Mouse (Mus musculus): Measurements from ENCODE around the gene Gm20696.

The Gm20696 gene

GRCm38 (mm10) chr6:99439214-99439877 lies 227.3 kb downstream of the Gm20696 start:
- DNase-seq (ENCODE audit: low spot score in 2 of 2), result no peak

- no peak for DNase-seq (ENCODE audit: low spot score in 2 of 2)
These were observed 230.2 kb downstream of the Gm20696 start for GRCm38 (mm10) chr6:99436371-99436770.

- DNase-seq (ENCODE audit: low spot score in 2 of 2), result peak; percentile 37 to 50
These were observed 231.5 kb downstream of the Gm20696 start for GRCm38 (mm10) chr6:99435140-99435539.

- no peak for DNase-seq (ENCODE audit: low spot score in 2 of 2)
These were observed 233.6 kb downstream of the Gm20696 start for GRCm38 (mm10) chr6:99433006-99433405.

- no peak for DNase-seq (ENCODE audit: low spot score in 2 of 2)
These were observed 234.7 kb downstream of the Gm20696 start for GRCm38 (mm10) chr6:99431941-99432340.

- no peak for DNase-seq (ENCODE audit: low spot score in 2 of 2)
These were observed 236.0 kb downstream of the Gm20696 start for GRCm38 (mm10) chr6:99430560-99430959.

GRCm38 (mm10) chr6:99429378-99430131 lies 237.0 kb downstream of the Gm20696 start:
- DNase-seq (ENCODE audit: low spot score in 2 of 2), result no peak

- DNase-seq (ENCODE audit: low spot score in 2 of 2), result no peak
These were observed 237.6 kb downstream of the Gm20696 start for GRCm38 (mm10) chr6:99428961-99429360.

GRCm38 (mm10) chr6:99427301-99427700 lies 239.3 kb downstream of the Gm20696 start:
- no peak for DNase-seq (ENCODE audit: low spot score in 2 of 2)

- no peak for DNase-seq (ENCODE audit: low spot score in 2 of 2)
These were observed 241.6 kb downstream of the Gm20696 start for GRCm38 (mm10) chr6:99425044-99425443.

GRCm38 (mm10) chr6:99420666-99421065 lies 245.9 kb downstream of the Gm20696 start:
- no peak for DNase-seq (ENCODE audit: low spot score in 2 of 2)

GRCm38 (mm10) chr6:99412598-99412997 lies 254.0 kb downstream of the Gm20696 start:
- no peak for DNase-seq (ENCODE audit: low spot score in 2 of 2)

GRCm38 (mm10) chr6:99409602-99410001 lies 257.0 kb downstream of the Gm20696 start:
- no peak for DNase-seq (ENCODE audit: low spot score in 2 of 2)

- no peak for DNase-seq (ENCODE audit: low spot score in 2 of 2)
These were observed 257.7 kb downstream of the Gm20696 start for GRCm38 (mm10) chr6:99408880-99409279.

- DNase-seq (ENCODE audit: low spot score in 2 of 2), result no peak
These were observed 262.7 kb downstream of the Gm20696 start for GRCm38 (mm10) chr6:99403755-99404390.

- DNase-seq (ENCODE audit: low spot score in 2 of 2), result no peak
These were observed 263.7 kb downstream of the Gm20696 start for GRCm38 (mm10) chr6:99402941-99403340.

GRCm38 (mm10) chr6:99402370-99402769 lies 264.2 kb downstream of the Gm20696 start:
- peak; percentile 28 to 43 for DNase-seq (ENCODE audit: low spot score in 2 of 2)

- peak; percentile 36 to 55 for DNase-seq (ENCODE audit: low spot score in 2 of 2)
These were observed 264.8 kb downstream of the Gm20696 start for GRCm38 (mm10) chr6:99401801-99402200.

- DNase-seq (ENCODE audit: low spot score in 2 of 2), result no peak
These were observed 265.4 kb downstream of the Gm20696 start for GRCm38 (mm10) chr6:99401211-99401610.

- DNase-seq (ENCODE audit: low spot score in 2 of 2), result no peak
These were observed 270.9 kb downstream of the Gm20696 start for GRCm38 (mm10) chr6:99395745-99396144.

- peak in 1 of 2 experiments; percentile 10 for DNase-seq (ENCODE audit: low spot score in 2 of 2)
These were observed 271.8 kb downstream of the Gm20696 start for GRCm38 (mm10) chr6:99394801-99395200.

- no peak for DNase-seq (ENCODE audit: low spot score in 2 of 2)
These were observed 274.1 kb downstream of the Gm20696 start for GRCm38 (mm10) chr6:99392484-99392883.
